Mouse (Mus musculus) CH12.LX (cell line): ENCODE data around the gene Spink4.

Experiments used
- CTCF ChIP-seq, 2 experiments: IDR thresholded peaks in 1 of 2; conservative IDR thresholded peaks in 1 of 2; 2 replicates each; pipeline ENCODE4 v1.5.1; 2011 to 2012; ENCODE audit warnings: low read depth in 2 of 2, low read length in 2 of 2, improper control_type of control experiment in 1 of 2, inconsistent platforms in 1 of 2, mild to moderate bottlenecking in 1 of 2, moderate library complexity in 1 of 2
- E2F4 ChIP-seq: IDR thresholded peaks from 2 replicates; pipeline ENCODE4 v1.6.1; 2011; ENCODE audit warnings: low read depth, low read length, improper control_type of control experiment; ENCODE audit not compliant: insufficient replicate concordance
- EP300 ChIP-seq: IDR thresholded peaks from 2 replicates; pipeline ENCODE4 v1.6.1; 2011; ENCODE audit warnings: low read length, improper control_type of control experiment
- HCFC1 ChIP-seq: IDR thresholded peaks from 2 replicates; pipeline ENCODE4 v1.6.1; 2012; ENCODE audit warnings: low read depth, mild to moderate bottlenecking, inconsistent platforms, low read length, improper control_type of control experiment
- KAT2A ChIP-seq: IDR thresholded peaks from 2 replicates; pipeline ENCODE4 v1.6.1; 2012; ENCODE audit warnings: low read length, improper control_type of control experiment, inconsistent platforms; ENCODE audit not compliant: insufficient replicate concordance
- MAFK ChIP-seq: IDR thresholded peaks from 2 replicates; pipeline ENCODE4 v1.6.1; 2011; ENCODE audit warnings: low read length, improper control_type of control experiment; ENCODE audit not compliant: insufficient replicate concordance
- MAX ChIP-seq: IDR thresholded peaks from 2 replicates; pipeline ENCODE4 v1.6.1; 2011; ENCODE audit warnings: low read length, improper control_type of control experiment
- POLR2A ChIP-seq: IDR thresholded peaks from 2 replicates; pipeline ENCODE4 v1.6.1; 2011; ENCODE audit warnings: low read depth, mild to moderate bottlenecking, improper control_type of control experiment, low read length
- RAD21 ChIP-seq: IDR thresholded peaks from 2 replicates; pipeline ENCODE4 v1.6.1; 2011; ENCODE audit warnings: low read depth, mild to moderate bottlenecking, low read length, improper control_type of control experiment, moderate library complexity
- SMC3 ChIP-seq: IDR thresholded peaks from 2 replicates; pipeline ENCODE4 v1.6.1; 2011; ENCODE audit warnings: low read depth, low read length, improper control_type of control experiment
- ZC3H11A ChIP-seq: IDR thresholded peaks from 2 replicates; pipeline ENCODE4 v1.6.1; 2012; ENCODE audit warnings: low read depth, mild to moderate bottlenecking, inconsistent platforms, low read length, improper control_type of control experiment
- ZKSCAN1 ChIP-seq: IDR thresholded peaks from 2 replicates; pipeline ENCODE4 v1.6.1; 2012; ENCODE audit warnings: low read depth, inconsistent platforms, low read length, improper control_type of control experiment, borderline replicate concordance
- ZMIZ1 ChIP-seq: IDR thresholded peaks from 2 replicates; pipeline ENCODE4 v1.6.1; 2012; ENCODE audit warnings: low read depth, mild to moderate bottlenecking, inconsistent platforms, low read length, improper control_type of control experiment

DNA sequence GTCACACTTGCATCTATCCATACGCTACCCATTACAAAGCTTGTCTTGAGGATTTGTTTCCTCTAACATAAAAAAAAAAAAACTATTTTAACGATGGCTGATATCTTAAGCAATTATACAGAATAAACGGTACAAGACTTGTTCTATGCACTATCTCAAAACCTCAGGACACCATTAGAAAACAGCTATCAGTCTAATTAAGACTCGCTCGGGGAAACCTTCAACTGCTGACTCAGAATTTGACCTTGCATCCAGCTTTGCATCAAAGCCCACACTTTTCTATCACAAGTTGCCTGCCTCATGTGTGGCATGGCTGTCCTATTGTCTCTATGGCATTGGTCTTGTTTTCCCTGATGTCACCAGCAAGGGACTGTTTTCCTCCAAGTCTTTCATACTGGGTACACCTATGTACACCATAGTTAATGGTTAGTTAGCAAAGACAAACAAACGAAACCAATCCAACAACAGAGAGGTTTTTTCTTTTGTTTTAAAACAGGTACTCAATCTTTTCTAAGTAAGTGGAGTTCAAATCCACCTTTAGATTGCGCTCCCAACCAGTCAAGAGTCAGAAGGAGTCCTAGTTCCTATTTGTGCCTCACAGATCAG is 26.8 kb downstream of the Spink4 start:
- no peak for TF ChIP-seq EP300
- no peak for TF ChIP-seq RAD21
- no peak for TF ChIP-seq MAX
- TF ChIP-seq CTCF (conservative IDR thresholded peaks at IDR 0.05 in 1 of 2, IDR thresholded peaks at IDR 0.05 in 1 of 2; ENCODE audit: low read depth in 2 of 2, low read length in 2 of 2) = no peak
- no peak for TF ChIP-seq E2F4
- TF ChIP-seq ZKSCAN1 = no peak
- TF ChIP-seq KAT2A = no peak
- no peak for TF ChIP-seq ZC3H11A
- no peak for TF ChIP-seq POLR2A
- no peak for TF ChIP-seq HCFC1
- TF ChIP-seq SMC3 = no peak
- TF ChIP-seq ZMIZ1 = no peak
- no peak for TF ChIP-seq MAFK
